Mouse (Mus musculus): ENCODE data around the gene Wfdc15a. TPM values are rescaled to one million over a fixed set of nuclear protein-coding genes. Genes with fewer than 3 reads are reported as not detected.
"Not testable (repeated sequence)": the region's sequence is repeated elsewhere in the genome, so short reads cannot be mapped to it uniquely, and the experiment has no call there.

Gene Wfdc15a
- polyA plus RNA-seq, 1 experiment from 2014 or later = not detected

- ATAC-seq (replicated peaks; ENCODE audit: low FRiP score, low TSS enrichment, low read depth) (no peak), DNase-seq (ENCODE audit: low spot score) (no peak)
- H3K4me3 ChIP-seq (ENCODE audit: low read depth, low read length) = no peak overlapping the region
- H3K9ac ChIP-seq (ENCODE audit: low read length) = no peak overlapping the region
- H3K9me3 ChIP-seq (ENCODE audit: control insufficient read depth, low read length) = no peaks in the 10 kb centered on the region
- no peak overlapping the region for H3K4me2 ChIP-seq (ENCODE audit: low read length)
- no peaks in the 10 kb centered on the region for H3K27me3 ChIP-seq (replicated peaks; ENCODE audit: control insufficient read depth, insufficient read depth, low read length)
- H3K4me1 ChIP-seq (replicated peaks; ENCODE audit: control insufficient read depth, insufficient read depth, low read length) = no peaks in the 10 kb centered on the region
- WGBS = 72% methylated on average over 4 of the region's 4 CpGs
- H3K36me3 ChIP-seq (ENCODE audit: control insufficient read depth, insufficient read depth, low read length) = no peaks in the 10 kb centered on the region
- no peak overlapping the region for H3K27ac ChIP-seq (ENCODE audit: low read depth)
These were observed 6.7 kb upstream of the Wfdc15a start for GRCm38 (mm10) chr2:164206676-164207075.

- H3K4me3 ChIP-seq (ENCODE audit: low read depth, low read length); H3K36me3 ChIP-seq (ENCODE audit: control insufficient read depth, insufficient read depth, low read length); DNase-seq (ENCODE audit: low spot score); H3K4me1 ChIP-seq (replicated peaks; ENCODE audit: control insufficient read depth, insufficient read depth, low read length); H3K9me3 ChIP-seq (ENCODE audit: control insufficient read depth, low read length); ATAC-seq (replicated peaks; ENCODE audit: low FRiP score, low TSS enrichment, low read depth); H3K9ac ChIP-seq (ENCODE audit: low read length); H3K4me2 ChIP-seq (ENCODE audit: low read length); H3K27me3 ChIP-seq (replicated peaks; ENCODE audit: control insufficient read depth, insufficient read depth, low read length); H3K27ac ChIP-seq (ENCODE audit: low read depth): not testable (repeated sequence)
- WGBS = 93% methylated on average over 10 of the region's 10 CpGs
These were observed 6.1 kb upstream of the Wfdc15a start for GRCm38 (mm10) chr2:164206011-164206410.

GRCm38 (mm10) chr2:164196700-164196990 is 3.3 kb downstream of the Wfdc15a start:
- no peak overlapping the region for H3K4me3 ChIP-seq (ENCODE audit: low read depth, low read length)
- H3K9me3 ChIP-seq (ENCODE audit: control insufficient read depth, low read length) = no peaks in the 10 kb centered on the region
- no peak overlapping the region for H3K4me2 ChIP-seq (ENCODE audit: low read length)
- no peaks in the 10 kb centered on the region for H3K36me3 ChIP-seq (ENCODE audit: control insufficient read depth, insufficient read depth, low read length)
- no peak overlapping the region for H3K9ac ChIP-seq (ENCODE audit: low read length)
- H3K27ac ChIP-seq (ENCODE audit: low read depth) = no peak overlapping the region
- ATAC-seq (replicated peaks; ENCODE audit: low FRiP score, low TSS enrichment, low read depth) (no peak), DNase-seq (ENCODE audit: low spot score) (no peak)
- no peaks in the 10 kb centered on the region for H3K4me1 ChIP-seq (replicated peaks; ENCODE audit: control insufficient read depth, insufficient read depth, low read length)
- WGBS = 83% methylated on average over 5 of the region's 5 CpGs
- no peaks in the 10 kb centered on the region for H3K27me3 ChIP-seq (replicated peaks; ENCODE audit: control insufficient read depth, insufficient read depth, low read length)

GRCm38 (mm10) chr2:164195971-164196699 is 3.8 kb downstream of the Wfdc15a start:
- H3K27me3 ChIP-seq (replicated peaks; ENCODE audit: control insufficient read depth, insufficient read depth, low read length) = no peaks in the 10 kb centered on the region
- no peaks in the 10 kb centered on the region for H3K36me3 ChIP-seq (ENCODE audit: control insufficient read depth, insufficient read depth, low read length)
- H3K4me2 ChIP-seq (ENCODE audit: low read length) = no peak overlapping the region
- H3K9ac ChIP-seq (ENCODE audit: low read length) = no peak overlapping the region
- H3K27ac ChIP-seq (ENCODE audit: low read depth) = no peak overlapping the region
- WGBS = 89% methylated on average over 5 of the region's 5 CpGs
- no peaks in the 10 kb centered on the region for H3K4me1 ChIP-seq (replicated peaks; ENCODE audit: control insufficient read depth, insufficient read depth, low read length)
- H3K4me3 ChIP-seq (ENCODE audit: low read depth, low read length) = no peak overlapping the region
- H3K9me3 ChIP-seq (ENCODE audit: control insufficient read depth, low read length) = 0 out of 2 replicates have a peak, but pooled peaks cover 2% of the 10 kb centered on the region
- ATAC-seq (replicated peaks; ENCODE audit: low FRiP score, low TSS enrichment, low read depth) (no peak), DNase-seq (ENCODE audit: low spot score) (no peak)

- 0 out of 2 replicates have a peak, but pooled peaks cover 2% of the 10 kb centered on the region for H3K9me3 ChIP-seq (ENCODE audit: control insufficient read depth, low read length)
- DNase-seq (ENCODE audit: low spot score) (no peak), ATAC-seq (replicated peaks; ENCODE audit: low FRiP score, low TSS enrichment, low read depth) (no peak)
- H3K9ac ChIP-seq (ENCODE audit: low read length) = no peak overlapping the region
- no peaks in the 10 kb centered on the region for H3K27me3 ChIP-seq (replicated peaks; ENCODE audit: control insufficient read depth, insufficient read depth, low read length)
- no peak overlapping the region for H3K4me3 ChIP-seq (ENCODE audit: low read depth, low read length)
- no peaks in the 10 kb centered on the region for H3K4me1 ChIP-seq (replicated peaks; ENCODE audit: control insufficient read depth, insufficient read depth, low read length)
- H3K27ac ChIP-seq (ENCODE audit: low read depth) = no peak overlapping the region
- H3K36me3 ChIP-seq (ENCODE audit: control insufficient read depth, insufficient read depth, low read length) = no peaks in the 10 kb centered on the region
- H3K4me2 ChIP-seq (ENCODE audit: low read length) = no peak overlapping the region
- 77% methylated on average over 5 of the region's 5 CpGs for WGBS
These were observed 4.8 kb downstream of the Wfdc15a start for GRCm38 (mm10) chr2:164194959-164195630.

GRCm38 (mm10) chr2:164192279-164192678 is 7.7 kb downstream of the Wfdc15a start:
- Histone ChIP-seq H3K4me1 (replicated peaks; ENCODE audit: control insufficient read depth, insufficient read depth, low read length) (no peaks in the 10 kb centered on the region), H3K4me2 (ENCODE audit: low read length) (no peak overlapping the region), H3K27me3 (replicated peaks; ENCODE audit: control insufficient read depth, insufficient read depth, low read length) (no peaks in the 10 kb centered on the region), H3K4me3 (ENCODE audit: low read depth, low read length) (no peak overlapping the region), H3K9me3 (ENCODE audit: control insufficient read depth, low read length) (0 out of 2 replicates have a peak, but pooled peaks cover 2% of the 10 kb centered on the region), H3K9ac (ENCODE audit: low read length) (no peak overlapping the region), H3K36me3 (ENCODE audit: control insufficient read depth, insufficient read depth, low read length) (no peaks in the 10 kb centered on the region), H3K27ac (ENCODE audit: low read depth) (no peak overlapping the region)
- ATAC-seq (replicated peaks; ENCODE audit: low FRiP score, low TSS enrichment, low read depth) = no peak
- no peak for DNase-seq (ENCODE audit: low spot score)

GRCm38 (mm10) chr2:164190576-164190975 is 9.4 kb downstream of the Wfdc15a start, which contains the start of gene Wfdc12:
Gene Wfdc12, minus strand, starts transcription at chr2:164190608.
- Histone ChIP-seq H3K36me3 (ENCODE audit: control insufficient read depth, insufficient read depth, low read length) (no peaks in the 10 kb centered on the region), H3K9ac (ENCODE audit: low read length) (no peak within 1 kb of the TSS), H3K27ac (ENCODE audit: low read depth) (no peak within 1 kb of the TSS), H3K4me3 (ENCODE audit: low read depth, low read length) (no peak within 1 kb of the TSS), H3K4me1 (replicated peaks; ENCODE audit: control insufficient read depth, insufficient read depth, low read length) (no peaks in the 10 kb centered on the region), H3K9me3 (ENCODE audit: control insufficient read depth, low read length) (0 out of 2 replicates have a peak, but pooled peaks cover 2% of the 10 kb centered on the region), H3K27me3 (replicated peaks; ENCODE audit: control insufficient read depth, insufficient read depth, low read length) (no peaks in the 10 kb centered on the region), H3K4me2 (ENCODE audit: low read length) (no peak within 1 kb of the TSS)
- WGBS = 87% methylated on average over 6 of the region's 6 CpGs
- ATAC-seq (replicated peaks; ENCODE audit: low FRiP score, low TSS enrichment, low read depth) = no peak
- no peak for DNase-seq (ENCODE audit: low spot score)

GRCm38 (mm10) chr2:164188722-164189121 is 11.2 kb downstream of the Wfdc15a start:
- H3K36me3 ChIP-seq (ENCODE audit: control insufficient read depth, insufficient read depth, low read length) = no peaks in the 10 kb centered on the region
- ATAC-seq (replicated peaks; ENCODE audit: low FRiP score, low TSS enrichment, low read depth) = no peak
- no peak overlapping the region for H3K4me3 ChIP-seq (ENCODE audit: low read depth, low read length)
- 0 out of 2 replicates have a peak, but pooled peaks cover 2% of the 10 kb centered on the region for H3K9me3 ChIP-seq (ENCODE audit: control insufficient read depth, low read length)
- 33% methylated on average over 5 of the region's 5 CpGs for WGBS
- DNase-seq (ENCODE audit: low spot score) = no peak
- no peak overlapping the region for H3K4me2 ChIP-seq (ENCODE audit: low read length)
- H3K27me3 ChIP-seq (replicated peaks; ENCODE audit: control insufficient read depth, insufficient read depth, low read length) = no peaks in the 10 kb centered on the region
- no peak overlapping the region for H3K9ac ChIP-seq (ENCODE audit: low read length)
- 0 out of 2 replicates have a peak, but pooled peaks cover 3% of the 10 kb centered on the region for H3K4me1 ChIP-seq (replicated peaks; ENCODE audit: control insufficient read depth, insufficient read depth, low read length)
- H3K27ac ChIP-seq (ENCODE audit: low read depth) = no peak overlapping the region

Data from intestine, embryonic 14.5 days (tissue).